Mouse (Mus musculus) left cerebral cortex, postnatal 4 days (tissue): ENCODE results near the gene Piwil1. TPM values are rescaled to one million over a fixed set of nuclear protein-coding genes. Genes with fewer than 3 reads are reported as not detected.
"Not testable (repeated sequence)": the region's sequence is repeated elsewhere in the genome, so short reads cannot be mapped to it uniquely, and the experiment has no call there.

Source experiments
- DNase-seq: peaks from one replicate; pipeline ENCODE4 v3.0.0-alpha.2; 2022
- intact Hi-C: fragments of 180-260 bp; cut with DNase I; formaldehyde crosslinking; loops from one replicate; pipeline ENCODE4 v1.15.1; 2025
- total RNA-seq, 2 experiments: library from RNA; stranded (reverse); gene quantifications; 2 replicates each; pipeline ENCODE4 v1.2.3; 2021

Gene Piwil1
- total RNA-seq, 2 experiments from 2014 or later: 0.22 to 0.38 TPM

DNA sequence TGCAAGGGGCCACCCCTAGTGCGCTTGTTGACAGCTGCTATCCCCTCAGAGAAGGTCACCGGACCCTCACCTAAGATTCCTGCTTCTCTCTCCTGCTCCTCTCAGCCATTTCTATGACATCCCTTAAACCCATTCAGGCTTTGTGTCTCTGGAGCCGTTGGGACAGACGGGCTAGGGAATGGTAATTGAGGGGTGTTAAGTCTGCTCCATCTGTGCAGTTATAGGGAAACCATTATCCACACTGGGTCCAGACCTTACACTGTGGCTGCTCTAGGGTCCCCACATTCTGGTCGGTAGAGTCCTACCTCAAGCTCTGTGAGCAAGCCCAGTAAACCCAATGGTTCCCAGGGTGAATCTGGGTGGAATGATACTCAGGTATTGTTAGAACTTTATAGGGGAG, 6.6 kb downstream of the Piwil1 start:
- DNase-seq: no peak
- intact Hi-C loops: no loop called here

DNA sequence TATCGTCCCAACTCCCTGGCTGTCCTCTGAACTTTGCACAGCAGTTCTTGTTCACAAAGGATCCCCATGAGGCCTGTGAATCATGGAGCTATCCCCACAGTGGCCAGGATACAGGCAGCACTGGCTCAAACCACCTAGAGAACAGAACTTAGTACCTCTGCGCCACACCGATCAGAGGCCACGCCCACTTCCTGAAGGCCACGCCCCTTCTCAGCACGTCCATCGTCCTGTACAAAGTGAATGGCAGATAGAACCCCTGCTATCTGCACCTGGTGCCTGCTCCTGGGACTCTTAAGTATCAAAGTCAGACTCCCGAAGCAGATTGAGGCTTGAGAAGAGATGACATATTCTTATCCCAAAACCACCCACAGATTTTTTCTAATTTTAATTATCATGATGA, 8.3 kb downstream of the Piwil1 start:
- intact Hi-C loops: no loop called here
- DNase-seq: no peak

DNA sequence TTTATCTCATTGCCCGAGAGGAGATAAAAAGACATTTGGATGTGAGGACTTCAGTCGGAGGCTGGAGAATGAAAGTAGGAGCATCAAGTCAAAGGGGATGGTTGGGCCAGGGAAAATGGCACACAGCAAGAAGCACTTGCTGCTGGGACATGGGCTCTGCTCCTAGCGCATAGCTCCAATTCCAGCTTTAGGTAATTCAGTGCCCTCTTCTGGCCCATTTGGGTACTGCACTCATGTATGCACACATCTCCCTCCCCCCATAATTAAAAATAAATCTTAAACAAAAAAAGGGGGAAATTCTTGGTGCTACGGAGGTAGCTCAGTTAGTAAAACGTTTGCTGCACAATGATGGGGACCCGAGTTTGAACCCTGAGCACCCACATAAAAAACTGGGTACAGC, 9.5 kb downstream of the Piwil1 start:
- DNase-seq: peak; percentile 41
- intact Hi-C loops: no loop called here

DNA sequence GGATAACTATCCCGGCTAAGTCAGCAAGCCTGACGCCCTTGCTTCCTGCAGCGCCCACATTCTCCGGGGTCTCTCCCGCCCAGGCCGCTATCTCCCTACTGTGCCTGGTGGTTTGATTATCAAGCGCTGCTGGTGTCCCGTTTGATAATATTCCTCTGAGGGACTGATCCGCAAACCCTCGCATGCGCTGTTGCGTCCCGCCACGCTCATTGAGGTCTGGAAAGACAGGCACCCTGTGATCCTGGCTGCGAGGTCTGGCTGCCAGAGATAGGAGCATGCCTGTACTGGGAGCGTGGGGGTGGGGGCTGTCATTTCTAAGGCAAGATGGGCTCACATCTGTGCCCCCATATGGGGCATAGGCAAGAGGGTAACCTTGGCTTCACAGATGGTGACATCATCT, 12.8 kb downstream of the Piwil1 start:
- DNase-seq: no peak
- intact Hi-C loops: no loop called here

DNA sequence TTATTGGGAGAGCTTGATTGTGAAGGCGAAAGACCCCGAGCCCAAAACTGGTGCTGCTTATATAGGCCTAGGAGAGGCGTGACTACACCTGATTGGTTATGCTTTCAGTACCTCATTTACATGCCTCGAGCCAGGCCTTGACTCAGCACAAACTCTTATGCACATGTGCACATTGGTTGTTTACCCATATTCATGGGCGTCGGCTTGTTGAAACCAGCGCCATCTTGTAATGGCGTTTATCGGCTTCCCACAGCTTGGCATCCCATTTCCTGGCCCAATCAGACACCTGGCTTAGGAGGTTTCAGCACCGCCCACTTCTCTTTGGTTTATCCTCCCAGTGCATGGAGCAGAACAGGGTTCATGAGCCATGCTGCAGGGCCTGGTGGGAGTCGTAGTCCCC, 18.1 kb downstream of the Piwil1 start:
- intact Hi-C loops, DNase-seq: not testable (repeated sequence)

DNA sequence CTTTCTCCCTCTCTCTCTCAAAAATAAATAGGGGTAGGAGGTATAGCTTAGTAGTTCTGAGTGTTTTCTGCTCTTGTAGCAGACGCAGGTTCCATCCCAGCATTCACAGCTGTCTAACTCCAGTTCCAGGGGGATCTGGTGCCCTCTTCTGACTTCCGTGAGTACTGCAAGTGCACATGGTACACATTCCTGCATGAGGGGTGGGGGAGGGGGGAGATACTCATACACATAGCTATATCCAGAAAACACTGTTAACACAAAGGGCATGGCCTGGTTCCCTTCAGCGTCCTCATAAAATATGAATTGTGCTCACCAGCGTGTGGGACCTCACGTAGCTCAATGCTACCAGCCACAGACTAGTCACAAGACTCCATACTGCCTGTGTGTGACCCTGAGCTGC, 27.0 kb downstream of the Piwil1 start:
- intact Hi-C loops: no loop called here
- DNase-seq: no peak

DNA sequence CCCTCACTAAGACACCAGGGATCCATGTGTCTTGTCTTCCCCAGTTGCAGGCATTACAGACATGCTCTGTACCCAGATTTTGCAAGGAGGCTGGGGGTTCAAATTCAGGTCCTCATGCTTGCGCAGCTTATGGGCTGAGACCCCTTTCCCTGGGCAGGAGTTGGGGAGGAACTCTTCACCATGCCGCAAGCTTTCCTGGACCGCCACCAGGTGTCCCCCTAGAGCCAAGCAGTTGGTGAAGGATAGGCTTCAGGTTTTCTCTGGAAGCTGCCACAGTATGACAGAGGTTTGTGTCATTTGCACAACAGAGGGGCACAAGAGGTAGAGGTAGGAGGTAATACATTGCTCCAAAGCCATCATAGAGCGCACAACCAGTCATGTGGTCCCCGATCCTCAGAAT, 28.3 kb downstream of the Piwil1 start:
- peak; percentile 69 for DNase-seq
- intact Hi-C loops: loop anchor here (5.0 kb wide), 1 partner anchor 242 kb away; no protein-coding TSS in a partner anchor

DNA sequence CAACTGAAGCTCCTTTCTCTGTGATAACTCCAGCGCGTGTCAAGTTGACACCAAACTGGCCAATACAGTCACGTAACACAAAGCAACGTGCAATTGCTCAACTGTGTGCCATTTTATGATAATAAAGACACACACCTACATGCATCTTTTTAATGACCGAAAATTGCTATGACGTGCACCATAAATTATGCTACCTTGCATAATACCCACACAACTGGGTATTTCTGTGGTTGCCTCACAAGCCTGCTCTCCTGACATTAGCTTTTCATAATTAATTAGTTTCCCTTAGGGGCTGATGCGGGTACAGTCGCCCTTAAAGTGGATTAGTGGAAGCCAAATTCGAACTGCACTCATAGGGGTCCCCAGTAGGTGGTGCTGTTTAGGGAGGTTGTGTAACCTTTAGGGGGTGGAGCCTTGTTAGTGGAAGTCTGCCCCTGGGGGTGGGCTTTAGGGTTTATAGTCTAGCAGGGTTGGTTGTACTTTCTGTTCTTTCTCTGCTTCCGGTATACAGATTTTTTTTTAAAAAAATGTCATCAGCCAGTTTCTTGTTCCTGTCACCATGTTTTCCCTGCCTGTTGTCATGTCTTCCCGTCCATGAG, 30.2 kb downstream of the Piwil1 start:
- intact Hi-C loops: loop anchor here (5.0 kb wide), 1 partner anchor 240 kb away; no protein-coding TSS in a partner anchor

DNA sequence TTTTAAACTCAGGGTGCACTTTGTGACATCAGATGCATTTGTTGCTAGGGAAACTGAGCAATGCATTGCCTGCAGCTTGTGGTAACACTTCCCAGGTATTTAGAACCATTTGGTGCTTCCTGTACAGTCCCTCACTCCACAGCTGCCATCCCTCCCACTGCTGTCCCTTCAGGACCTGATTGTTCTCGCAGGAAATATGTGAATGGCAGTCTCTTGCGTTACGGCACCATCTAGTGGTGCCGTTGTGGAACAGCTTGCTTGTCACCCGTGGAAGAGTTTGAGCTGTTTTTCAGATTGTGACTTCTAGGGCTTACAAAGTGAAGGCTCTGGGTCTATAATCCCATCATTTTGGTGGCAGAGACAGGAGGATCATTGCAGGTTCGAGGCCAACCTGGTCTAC, 31.6 kb downstream of the Piwil1 start:
- intact Hi-C loops: loop anchor here (2.0 to 5.0 kb wide), 2 partner anchors 211 to 238 kb away; no protein-coding TSS in a partner anchor
- peak; percentile 50 for DNase-seq

More for the DNA sequence above, 30.2 kb downstream of the Piwil1 start:
- no peak for DNase-seq

DNA sequence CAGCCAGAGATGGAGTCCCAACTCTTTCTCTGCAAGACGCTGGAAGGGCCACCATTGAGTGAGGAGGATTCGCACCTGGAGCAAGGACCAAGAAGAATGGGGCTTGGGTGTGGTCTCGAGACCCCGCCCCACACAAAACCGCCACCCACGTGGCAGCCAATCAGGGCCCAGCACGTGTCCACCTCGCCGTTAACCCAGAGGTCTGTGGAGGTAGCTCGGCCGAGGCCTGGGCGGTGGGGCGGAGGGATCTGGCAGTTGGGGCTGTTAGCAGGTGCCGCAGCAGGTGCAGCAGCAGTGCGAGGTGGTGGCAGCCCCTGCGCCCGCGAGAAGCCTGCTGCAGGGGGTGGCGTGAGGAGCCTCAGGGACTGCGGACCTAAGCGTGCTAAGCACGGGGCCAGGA, 33.6 kb downstream of the Piwil1 start:
- intact Hi-C loops: loop anchor here (2.0 kb wide), 1 partner anchor 213 kb away; no protein-coding TSS in a partner anchor
- DNase-seq: no peak

DNA sequence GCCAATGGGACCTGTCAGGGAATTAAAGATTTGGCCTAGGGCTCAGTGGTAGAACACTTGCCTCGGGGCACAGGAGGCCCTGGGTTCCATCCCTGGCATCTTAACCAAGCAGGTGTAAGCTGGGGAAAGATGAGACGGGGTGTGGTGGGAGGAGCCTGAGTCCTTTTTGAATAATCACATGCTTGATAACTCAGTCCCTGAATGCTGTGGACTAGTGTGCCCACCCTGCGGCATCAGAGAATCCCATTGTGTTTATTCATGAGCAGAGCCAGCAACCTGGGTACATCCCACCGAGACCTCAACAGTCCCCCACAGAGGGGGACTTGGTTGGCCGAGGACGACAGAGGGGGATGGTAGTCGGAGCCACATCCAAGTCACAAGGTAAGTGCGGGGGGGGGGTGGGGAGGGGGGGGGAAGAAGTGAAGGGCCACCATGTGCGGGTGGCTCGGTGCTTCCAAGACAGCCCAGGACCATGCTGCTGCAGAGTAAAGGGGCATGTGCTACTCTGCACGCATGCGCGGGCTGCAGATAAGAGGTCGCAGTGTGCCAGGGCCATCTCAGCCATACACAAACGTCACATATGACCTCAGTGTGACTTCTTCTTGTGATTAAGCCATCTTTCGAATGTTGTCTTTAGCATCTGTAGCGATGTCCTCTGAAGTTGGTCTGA, 37.0 kb downstream of the Piwil1 start:
- intact Hi-C loops: no loop called here
- DNase-seq: no peak

DNA sequence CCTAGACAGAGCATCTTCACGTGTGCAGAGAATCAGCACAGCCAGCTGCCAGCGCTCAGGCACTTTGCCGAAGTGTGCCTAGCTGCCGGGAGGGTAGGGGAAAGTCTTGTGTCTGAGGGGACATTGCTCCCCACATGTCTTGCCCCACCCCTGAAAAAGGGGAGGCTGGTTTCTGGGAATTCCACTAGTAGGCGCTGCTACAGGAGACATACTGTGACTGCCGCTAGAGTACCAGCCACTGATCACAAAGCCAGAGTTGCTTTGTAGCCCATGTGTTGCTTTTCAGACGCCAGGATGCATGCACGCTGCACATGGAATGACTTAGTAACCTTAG, 37.5 kb downstream of the Piwil1 start:
- no peak for DNase-seq
- intact Hi-C loops: no loop called here

DNA sequence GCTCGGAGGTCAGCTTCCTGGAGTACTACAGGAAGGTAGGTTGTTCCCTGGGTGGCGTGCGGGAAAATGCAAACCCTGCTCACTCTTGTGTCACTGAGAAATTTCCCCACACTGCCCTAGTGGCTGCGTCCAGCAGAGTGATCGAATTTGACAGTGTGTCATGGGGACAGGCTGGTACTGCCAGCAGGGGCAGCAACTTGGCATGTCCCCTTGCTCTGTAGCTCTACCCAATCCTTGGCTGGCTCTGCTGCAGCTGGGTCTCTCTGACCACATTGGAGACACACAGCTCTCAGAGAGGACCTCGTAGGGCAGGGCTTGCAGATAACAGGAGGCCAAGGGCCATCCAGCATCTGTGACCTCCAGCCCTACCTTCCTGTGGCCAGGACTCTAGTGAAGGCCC, 42.0 kb downstream of the Piwil1 start:
- peak; percentile 41 for DNase-seq
- intact Hi-C loops: no loop called here

DNA sequence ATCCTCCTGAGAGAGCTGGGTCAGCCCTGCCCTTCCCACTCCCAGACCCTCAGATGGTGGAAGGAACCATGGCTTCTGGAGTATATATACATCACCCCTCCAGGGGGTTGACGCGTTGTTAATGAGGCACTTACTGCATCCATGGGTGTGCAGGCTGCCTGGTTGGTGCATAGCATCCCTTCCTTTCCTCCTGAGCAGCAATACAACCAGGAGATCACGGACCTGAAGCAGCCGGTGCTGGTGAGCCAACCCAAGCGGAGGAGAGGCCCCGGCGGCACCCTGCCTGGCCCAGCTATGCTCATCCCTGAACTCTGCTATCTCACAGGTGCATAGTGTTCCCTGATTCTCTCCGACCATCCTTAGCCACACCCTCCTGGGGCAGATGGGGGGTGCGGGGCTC, 42.9 kb downstream of the Piwil1 start:
- no peak for DNase-seq
- intact Hi-C loops: no loop called here

DNA sequence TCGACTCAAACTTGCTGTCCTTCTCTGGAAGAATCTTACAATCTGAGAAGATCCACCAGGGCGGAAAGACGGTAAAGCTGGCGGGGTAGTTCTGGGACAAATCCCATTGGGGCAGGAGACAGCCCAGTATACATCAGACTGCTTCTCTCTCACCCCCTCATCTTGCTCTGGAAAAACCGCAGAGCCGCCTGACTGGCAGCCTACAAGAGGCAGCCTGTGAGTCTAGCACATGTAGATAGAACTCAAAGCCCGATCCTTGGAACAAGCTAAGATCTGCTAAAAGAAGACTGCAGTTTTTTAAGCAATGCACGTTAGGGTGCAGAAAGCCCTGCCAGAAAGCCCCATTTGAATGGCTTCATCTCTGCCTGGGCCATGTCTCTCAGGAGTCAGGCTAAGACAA, 43.9 kb downstream of the Piwil1 start:
- intact Hi-C loops: no loop called here
- no peak for DNase-seq

DNA sequence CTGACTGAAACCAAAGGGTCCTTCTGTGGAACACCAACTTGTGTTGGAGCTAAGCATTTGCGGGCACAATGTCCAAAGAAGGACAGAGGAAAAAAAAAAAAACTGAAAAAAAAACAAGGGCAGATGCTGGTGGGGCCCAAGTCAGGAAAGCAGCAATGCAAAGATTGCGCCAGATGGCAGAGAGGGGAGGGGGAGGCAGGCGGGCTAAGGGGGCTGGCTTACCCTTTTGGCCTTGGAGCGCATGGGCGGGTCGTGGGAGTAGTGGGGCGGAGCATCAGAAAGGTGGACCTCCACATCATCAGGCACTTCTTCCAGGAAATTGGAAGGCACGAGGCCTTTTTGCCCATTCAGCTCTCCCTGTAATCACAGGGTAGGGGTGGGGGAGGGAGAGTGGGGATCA, 58.8 kb downstream of the Piwil1 start:
- peak; percentile 33 for DNase-seq

DNA sequence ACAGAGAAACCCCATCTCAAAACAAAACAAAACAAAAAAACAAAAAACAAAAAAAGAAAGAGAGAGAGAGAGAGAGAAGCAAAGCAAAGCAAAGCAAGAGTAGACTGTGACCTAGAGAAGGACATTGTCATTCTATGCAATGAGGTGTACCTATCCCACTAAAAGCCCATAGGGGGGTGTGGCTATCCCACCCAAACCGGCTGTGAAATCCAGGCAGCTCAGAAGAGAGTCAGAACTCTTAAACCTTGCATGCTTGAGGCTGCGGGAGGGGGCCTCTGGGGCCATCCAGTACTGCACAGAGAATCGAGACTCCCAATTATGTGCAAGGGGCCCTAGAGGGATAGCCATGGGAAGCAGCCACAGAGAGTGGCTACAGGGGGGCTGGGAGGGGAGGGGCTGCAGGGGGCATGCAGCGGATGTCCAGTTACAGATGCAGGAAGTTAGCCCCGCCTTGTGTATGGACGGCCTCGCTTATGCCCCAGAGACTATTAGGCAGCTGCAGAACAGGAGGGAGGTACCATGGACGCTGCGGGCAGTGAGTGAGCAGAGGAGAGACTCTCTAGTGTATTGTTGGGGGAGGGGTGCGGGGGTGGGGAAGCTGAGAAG, 66.8 kb downstream of the Piwil1 start:
- intact Hi-C loops: no loop called here
- no peak for DNase-seq

More for the DNA sequence above, 58.8 kb downstream of the Piwil1 start:
- intact Hi-C loops: no loop called here

DNA sequence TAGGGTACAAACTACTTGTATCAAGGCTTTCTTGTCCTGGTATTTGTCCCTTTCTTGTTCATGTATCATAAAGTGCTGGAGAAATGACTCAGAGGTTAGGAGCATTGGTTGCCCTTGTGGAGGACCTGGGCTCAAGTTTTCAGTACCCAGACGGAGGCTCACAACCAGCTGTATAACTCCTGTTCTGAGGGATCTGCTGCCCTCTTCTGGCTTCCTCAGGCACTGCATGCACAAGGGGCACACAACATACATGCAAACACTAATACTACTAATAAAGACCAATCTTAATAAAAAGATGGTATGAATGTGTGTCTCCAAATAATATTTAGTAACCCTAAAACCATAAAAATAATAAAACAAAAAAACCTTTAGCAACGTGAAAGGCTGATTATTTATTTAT, 74.1 kb downstream of the Piwil1 start:
- intact Hi-C loops: no loop called here
- no peak for DNase-seq

DNA sequence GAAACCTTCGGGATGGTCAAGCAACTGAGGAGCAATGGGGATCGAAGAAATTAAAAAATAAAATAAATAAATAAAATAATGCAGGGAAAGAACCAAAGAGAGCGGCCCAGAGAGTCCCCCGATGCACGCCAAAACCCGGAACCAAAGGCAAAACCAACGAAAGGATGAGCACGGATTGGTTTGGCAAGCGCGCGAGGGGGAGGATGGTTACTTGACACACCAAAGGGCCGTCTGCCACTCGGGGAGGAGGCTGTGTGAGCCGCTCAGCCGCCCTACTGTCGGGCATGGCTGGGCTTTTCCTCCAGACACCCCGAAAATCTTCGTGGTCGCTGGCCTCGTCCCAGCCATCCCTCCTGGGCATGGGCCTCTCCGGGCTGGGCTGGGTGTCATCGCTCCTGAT, 79.3 kb downstream of the Piwil1 start:
- DNase-seq: no peak
- intact Hi-C loops: no loop called here

DNA sequence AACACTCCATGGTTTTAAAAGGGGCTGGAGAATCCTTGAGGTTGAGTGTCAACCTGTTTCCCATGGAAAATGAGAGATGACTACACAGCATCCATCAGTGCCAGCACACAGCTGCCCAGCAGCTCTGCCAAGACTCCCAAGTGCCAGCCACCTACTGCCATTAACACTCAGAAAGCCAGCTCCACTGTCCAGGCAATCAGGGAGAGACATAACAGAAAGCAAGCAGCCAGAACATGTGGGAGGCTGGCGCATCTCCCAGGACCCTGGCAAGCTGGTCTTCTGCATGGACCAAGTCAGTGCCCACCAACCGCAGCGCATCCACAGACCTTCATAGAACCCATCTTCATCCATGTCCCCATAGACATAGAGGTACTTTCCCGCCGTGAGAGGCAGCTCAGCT, 98.3 kb downstream of the Piwil1 start:
- intact Hi-C loops: no loop called here
- peak; percentile 86 for DNase-seq
